Mouse (Mus musculus): ENCODE results near the gene Lats2.

DNA sequence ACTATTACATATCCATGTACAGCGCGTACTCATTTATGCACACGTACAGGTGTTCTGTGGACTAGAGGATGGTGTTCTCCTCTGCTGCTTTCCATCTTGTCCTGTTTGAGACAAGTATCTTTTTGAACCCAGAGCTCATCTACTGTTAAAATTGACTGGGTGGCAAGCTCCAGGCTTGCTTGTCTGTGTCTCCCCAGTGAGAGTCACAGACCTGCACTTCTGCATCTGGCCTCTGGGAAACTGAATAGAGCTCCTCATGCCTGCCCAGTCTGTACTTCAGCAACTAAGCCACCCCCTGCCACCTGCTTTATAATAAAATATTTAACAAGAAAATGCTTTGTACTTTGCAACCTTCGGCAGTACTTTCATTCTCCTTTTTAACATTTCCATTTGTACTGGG lies 99.9 kb downstream of the Lats2 start:
- TF ChIP-seq POLR2A (IDR thresholded peaks at IDR 0.05; ENCODE audit: control insufficient read depth, extremely low read depth, insufficient read depth, low read length, poor library complexity) (no peak), CTCF (IDR thresholded peaks at IDR 0.05; ENCODE audit: borderline replicate concordance, control insufficient read depth, extremely low read depth, insufficient read depth, low read length, poor library complexity) (no peak)
